Mouse (Mus musculus) cerebellum, adult (tissue): ENCODE measurements around the gene Ninl.
A peak's percentile ranks its signal among the peaks of the same experiment; 100 is the strongest.

Source experiments
- ATAC-seq: cut with Nextera tagmentation; 2 replicates; pipeline ENCODE4 v1.9.2; 2017; ENCODE audit warnings: mild to moderate bottlenecking, moderate library complexity, mixed read lengths; ENCODE audit not compliant: insufficient number of reproducible peaks, low FRiP score, low TSS enrichment

The Ninl gene

GRCm38 (mm10) chr2:151000402-151001178, 38.6 kb downstream of the Ninl start:
- peak; percentile 71; the same call in 1 of the 2 replicates for ATAC-seq

GRCm38 (mm10) chr2:150999021-150999420, 40.2 kb downstream of the Ninl start:
- ATAC-seq = no peak

GRCm38 (mm10) chr2:150997618-150998017, 41.6 kb downstream of the Ninl start:
- no peak for ATAC-seq

GRCm38 (mm10) chr2:150995324-150995723, 43.9 kb downstream of the Ninl start:
- no peak for ATAC-seq

- no peak for ATAC-seq
Observed at GRCm38 (mm10) chr2:150991050-150991449, 48.1 kb downstream of the Ninl start.

GRCm38 (mm10) chr2:150990506-150990905, 48.7 kb downstream of the Ninl start:
- ATAC-seq = no peak

GRCm38 (mm10) chr2:150985359-150985758, 53.8 kb downstream of the Ninl start:
- no peak for ATAC-seq

- no peak for ATAC-seq
Observed at GRCm38 (mm10) chr2:150982051-150982450, 57.1 kb downstream of the Ninl start.

GRCm38 (mm10) chr2:150981524-150981923, 57.7 kb downstream of the Ninl start:
- no peak for ATAC-seq

GRCm38 (mm10) chr2:150979861-150980620, 59.1 kb downstream of the Ninl start:
- no peak for ATAC-seq

- no peak for ATAC-seq
Observed at GRCm38 (mm10) chr2:150978791-150979190, 60.4 kb downstream of the Ninl start.

- no peak for ATAC-seq
Observed at GRCm38 (mm10) chr2:150977676-150978075, 61.5 kb downstream of the Ninl start.

GRCm38 (mm10) chr2:150976871-150977270, 62.3 kb downstream of the Ninl start:
- ATAC-seq = no peak

GRCm38 (mm10) chr2:150973401-150974115, 65.6 kb downstream of the Ninl start:
- no peak for ATAC-seq

- no peak for ATAC-seq
Observed at GRCm38 (mm10) chr2:150972681-150973080, 66.5 kb downstream of the Ninl start.

GRCm38 (mm10) chr2:150971856-150972255, 67.3 kb downstream of the Ninl start:
- ATAC-seq = no peak

GRCm38 (mm10) chr2:150969231-150969630, 70.0 kb downstream of the Ninl start:
- ATAC-seq = no peak

- ATAC-seq = no peak
Observed at GRCm38 (mm10) chr2:150967491-150967890, 71.7 kb downstream of the Ninl start.

GRCm38 (mm10) chr2:150965951-150966350, 73.2 kb downstream of the Ninl start:
- ATAC-seq = no peak

- ATAC-seq = no peak
Observed at GRCm38 (mm10) chr2:150964641-150965040, 74.5 kb downstream of the Ninl start.

GRCm38 (mm10) chr2:150963246-150963645, 75.9 kb downstream of the Ninl start:
- no peak for ATAC-seq
